Mouse (Mus musculus): ENCODE data around the gene Hsf5. TPM values are rescaled to one million over a fixed set of nuclear protein-coding genes. Genes with fewer than 3 reads are reported as not detected.

Hsf5 gene
- polyA plus RNA-seq, 1 experiment from 2014 or later, result 0.41 TPM

- Histone ChIP-seq H3K27me3 (ENCODE audit: control insufficient read depth, insufficient read depth, low read length) (no peaks in the 10 kb centered on the region), H3K9me3 (ENCODE audit: control insufficient read depth, low read depth, low read length) (no peaks in the 10 kb centered on the region), H3K36me3 (ENCODE audit: control insufficient read depth, insufficient read depth, low read length) (no peaks in the 10 kb centered on the region), H3K4me3 (ENCODE audit: low read depth, low read length) (no peak overlapping the region), H3K9ac (replicated peaks; ENCODE audit: low read depth, low read length) (no peak overlapping the region), H3K4me1 (ENCODE audit: control insufficient read depth, insufficient read depth, low read length) (peaks cover 20% of the 10 kb centered on the region), H3K4me2 (replicated peaks; ENCODE audit: low read depth, low read length) (peak overlapping the region; percentile 21), H3K27ac (ENCODE audit: low read length) (peak overlapping the region; percentile 89)
- 0 out of 2 replicates have a peak, but pooled peaks have one; percentile 46 for ATAC-seq (ENCODE audit: insufficient number of reproducible peaks, insufficient read depth, low FRiP score, low read depth)
- 50% methylated on average over 16 of the region's 16 CpGs for WGBS
These were observed 73.2 kb downstream of the Hsf5 start for GRCm38 (mm10) chr11:87690054-87690740.

- 52% methylated on average over 14 of the region's 14 CpGs for WGBS
- no peak overlapping the region for H3K4me2 ChIP-seq (replicated peaks; ENCODE audit: low read depth, low read length)
- no peak overlapping the region for H3K9ac ChIP-seq (replicated peaks; ENCODE audit: low read depth, low read length)
- H3K4me3 ChIP-seq (ENCODE audit: low read depth, low read length), result no peak overlapping the region
- H3K27ac ChIP-seq (ENCODE audit: low read length), result peak overlapping the region; percentile 34; the same call in 1 of the 2 replicates
- H3K9me3 ChIP-seq (ENCODE audit: control insufficient read depth, low read depth, low read length), result no peaks in the 10 kb centered on the region
- ATAC-seq (ENCODE audit: insufficient number of reproducible peaks, insufficient read depth, low FRiP score, low read depth), result peak; percentile 85
- H3K27me3 ChIP-seq (ENCODE audit: control insufficient read depth, insufficient read depth, low read length), result no peaks in the 10 kb centered on the region
- H3K4me1 ChIP-seq (ENCODE audit: control insufficient read depth, insufficient read depth, low read length), result no peaks in the 10 kb centered on the region
- no peaks in the 10 kb centered on the region for H3K36me3 ChIP-seq (ENCODE audit: control insufficient read depth, insufficient read depth, low read length)
These were observed 80.2 kb downstream of the Hsf5 start for GRCm38 (mm10) chr11:87697131-87697682.

- ATAC-seq (ENCODE audit: insufficient number of reproducible peaks, insufficient read depth, low FRiP score, low read depth), result no peak
- no peaks in the 10 kb centered on the region for H3K9me3 ChIP-seq (ENCODE audit: control insufficient read depth, low read depth, low read length)
- no peaks in the 10 kb centered on the region for H3K4me1 ChIP-seq (ENCODE audit: control insufficient read depth, insufficient read depth, low read length)
- H3K4me3 ChIP-seq (ENCODE audit: low read depth, low read length), result no peak overlapping the region
- no peaks in the 10 kb centered on the region for H3K36me3 ChIP-seq (ENCODE audit: control insufficient read depth, insufficient read depth, low read length)
- H3K27me3 ChIP-seq (ENCODE audit: control insufficient read depth, insufficient read depth, low read length), result no peaks in the 10 kb centered on the region
- no peak overlapping the region for H3K27ac ChIP-seq (ENCODE audit: low read length)
- H3K4me2 ChIP-seq (replicated peaks; ENCODE audit: low read depth, low read length), result no peak overlapping the region
- H3K9ac ChIP-seq (replicated peaks; ENCODE audit: low read depth, low read length), result no peak overlapping the region
- WGBS, result 86% methylated on average over 4 of the region's 4 CpGs
These were observed 81.2 kb downstream of the Hsf5 start for GRCm38 (mm10) chr11:87698126-87698525.

DNA sequence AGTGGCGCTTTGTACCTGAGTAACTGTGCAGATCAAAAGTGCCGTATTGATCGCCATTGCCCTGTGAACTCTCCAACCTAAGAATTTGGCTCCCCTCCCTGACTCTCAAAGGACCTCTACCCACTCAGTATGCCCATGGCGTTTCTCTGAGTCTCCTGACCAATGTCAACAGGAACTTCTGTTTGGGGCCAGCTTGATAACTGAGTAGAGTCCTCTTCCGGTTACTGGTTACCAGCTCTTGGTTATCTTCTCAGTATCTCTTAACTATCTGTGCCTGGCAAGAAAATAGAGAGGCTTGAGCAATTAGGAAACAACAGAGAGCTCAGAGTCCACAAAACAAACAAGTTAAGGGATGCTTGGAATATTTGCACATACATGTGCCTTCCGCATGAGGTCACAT is 84.1 kb downstream of the Hsf5 start:
- Histone ChIP-seq H3K4me1 (ENCODE audit: control insufficient read depth, insufficient read depth, low read length) (no peaks in the 10 kb centered on the region), H3K27ac (ENCODE audit: low read length) (no peak overlapping the region), H3K27me3 (ENCODE audit: control insufficient read depth, insufficient read depth, low read length) (no peaks in the 10 kb centered on the region), H3K4me3 (ENCODE audit: low read depth, low read length) (no peak overlapping the region), H3K9me3 (ENCODE audit: control insufficient read depth, low read depth, low read length) (no peaks in the 10 kb centered on the region), H3K36me3 (ENCODE audit: control insufficient read depth, insufficient read depth, low read length) (no peaks in the 10 kb centered on the region), H3K9ac (replicated peaks; ENCODE audit: low read depth, low read length) (no peak overlapping the region), H3K4me2 (replicated peaks; ENCODE audit: low read depth, low read length) (no peak overlapping the region)
- no peak for ATAC-seq (ENCODE audit: insufficient number of reproducible peaks, insufficient read depth, low FRiP score, low read depth)
- WGBS, result 68% methylated on average over 6 of the region's 6 CpGs

- Histone ChIP-seq H3K9ac (replicated peaks; ENCODE audit: low read depth, low read length) (no peak overlapping the region), H3K4me1 (ENCODE audit: control insufficient read depth, insufficient read depth, low read length) (no peaks in the 10 kb centered on the region), H3K36me3 (ENCODE audit: control insufficient read depth, insufficient read depth, low read length) (no peaks in the 10 kb centered on the region), H3K27me3 (ENCODE audit: control insufficient read depth, insufficient read depth, low read length) (no peaks in the 10 kb centered on the region), H3K4me3 (ENCODE audit: low read depth, low read length) (no peak overlapping the region), H3K9me3 (ENCODE audit: control insufficient read depth, low read depth, low read length) (no peaks in the 10 kb centered on the region), H3K4me2 (replicated peaks; ENCODE audit: low read depth, low read length) (no peak overlapping the region), H3K27ac (ENCODE audit: low read length) (no peak overlapping the region)
- WGBS, result 68% methylated on average over 14 of the region's 14 CpGs
- no peak for ATAC-seq (ENCODE audit: insufficient number of reproducible peaks, insufficient read depth, low FRiP score, low read depth)
These were observed 85.1 kb downstream of the Hsf5 start for GRCm38 (mm10) chr11:87701877-87702620.

- Histone ChIP-seq H3K27ac (ENCODE audit: low read length) (no peak overlapping the region), H3K9ac (replicated peaks; ENCODE audit: low read depth, low read length) (no peak overlapping the region), H3K36me3 (ENCODE audit: control insufficient read depth, insufficient read depth, low read length) (no peaks in the 10 kb centered on the region), H3K9me3 (ENCODE audit: control insufficient read depth, low read depth, low read length) (no peaks in the 10 kb centered on the region), H3K4me2 (replicated peaks; ENCODE audit: low read depth, low read length) (no peak overlapping the region), H3K4me3 (ENCODE audit: low read depth, low read length) (no peak overlapping the region), H3K4me1 (ENCODE audit: control insufficient read depth, insufficient read depth, low read length) (no peaks in the 10 kb centered on the region), H3K27me3 (ENCODE audit: control insufficient read depth, insufficient read depth, low read length) (no peaks in the 10 kb centered on the region)
- ATAC-seq (ENCODE audit: insufficient number of reproducible peaks, insufficient read depth, low FRiP score, low read depth), result no peak
- WGBS, result 71% methylated on average over 5 of the region's 5 CpGs
These were observed 86.7 kb downstream of the Hsf5 start for GRCm38 (mm10) chr11:87703654-87704053.

DNA sequence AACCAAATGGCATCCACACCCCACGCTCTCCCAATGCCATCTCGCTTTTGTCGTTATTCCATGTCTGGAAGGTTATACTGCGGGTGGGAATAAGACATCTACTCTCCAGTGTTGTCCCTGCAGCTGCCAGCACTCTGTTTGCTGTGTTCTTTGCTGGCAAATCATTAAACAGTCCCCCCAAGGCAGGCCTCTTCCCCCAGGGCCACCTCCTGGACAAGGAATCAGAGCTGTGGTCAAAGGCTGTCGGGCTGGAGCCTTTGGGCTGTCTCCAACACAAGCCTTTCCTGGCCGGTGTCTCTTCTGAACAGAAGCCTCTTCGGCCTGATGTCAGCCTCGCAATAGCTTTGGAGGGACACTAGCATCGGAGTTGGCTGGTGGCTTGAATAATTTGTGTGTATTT is 87.3 kb downstream of the Hsf5 start:
- no peak for ATAC-seq (ENCODE audit: insufficient number of reproducible peaks, insufficient read depth, low FRiP score, low read depth)

GRCm38 (mm10) chr11:87707570-87707969 is 90.6 kb downstream of the Hsf5 start:
- H3K4me1 ChIP-seq (ENCODE audit: control insufficient read depth, insufficient read depth, low read length), result peaks cover 8% of the 10 kb centered on the region; the same call in 1 of the 2 replicates
- H3K4me2 ChIP-seq (replicated peaks; ENCODE audit: low read depth, low read length), result no peak overlapping the region
- no peaks in the 10 kb centered on the region for H3K27me3 ChIP-seq (ENCODE audit: control insufficient read depth, insufficient read depth, low read length)
- no peak for ATAC-seq (ENCODE audit: insufficient number of reproducible peaks, insufficient read depth, low FRiP score, low read depth)
- no peak overlapping the region for H3K4me3 ChIP-seq (ENCODE audit: low read depth, low read length)
- no peak overlapping the region for H3K9ac ChIP-seq (replicated peaks; ENCODE audit: low read depth, low read length)
- no peaks in the 10 kb centered on the region for H3K9me3 ChIP-seq (ENCODE audit: control insufficient read depth, low read depth, low read length)
- WGBS, result 51% methylated on average over 8 of the region's 8 CpGs
- no peak overlapping the region for H3K27ac ChIP-seq (ENCODE audit: low read length)
- H3K36me3 ChIP-seq (ENCODE audit: control insufficient read depth, insufficient read depth, low read length), result no peaks in the 10 kb centered on the region

More for the DNA sequence above, 87.3 kb downstream of the Hsf5 start:
- Histone ChIP-seq H3K9me3 (ENCODE audit: control insufficient read depth, low read depth, low read length) (no peaks in the 10 kb centered on the region), H3K9ac (replicated peaks; ENCODE audit: low read depth, low read length) (no peak overlapping the region), H3K4me1 (ENCODE audit: control insufficient read depth, insufficient read depth, low read length) (0 out of 2 replicates have a peak, but pooled peaks cover 4% of the 10 kb centered on the region), H3K27me3 (ENCODE audit: control insufficient read depth, insufficient read depth, low read length) (no peaks in the 10 kb centered on the region), H3K27ac (ENCODE audit: low read length) (no peak overlapping the region), H3K4me3 (ENCODE audit: low read depth, low read length) (no peak overlapping the region), H3K36me3 (ENCODE audit: control insufficient read depth, insufficient read depth, low read length) (no peaks in the 10 kb centered on the region), H3K4me2 (replicated peaks; ENCODE audit: low read depth, low read length) (no peak overlapping the region)
- 63% methylated on average over 9 of the region's 9 CpGs for whole genome bisulfite sequencing
